ENCODE assay signal across 10 mouse cellular contexts in genomic region chr6:99611866-99612265, GRCm38 (mm10). TPM values are rescaled to one million over a fixed set of nuclear protein-coding genes. Genes with fewer than 3 reads are reported as not detected.
DNase-seq lines count a peak whose midpoint lies in the region; ATAC-seq and TF ChIP-seq lines count a peak whose summit lies in the region.
"Had no signal": no experiment of that assay in that cellular context is flagged by ENCODE, and none has a peak within 500 bp of the region (broad histone marks: within the 10 kb centered on the region; RNA-seq: fewer than 3 reads in every experiment).

No protein-coding gene starts in this region.

- 59% methylated on average over 6 of the region's 6 CpGs for WGBS in kidney, adult 2 months

- no peak for ATAC-seq in CD4-positive, CD25-positive, alpha-beta regulatory T cell, adult 4 months

- no peaks in the 10 kb centered on the region for H3K36me3 ChIP-seq in kidney, adult 2 months (ENCODE audit: control insufficient read depth, insufficient read depth, low read length)
- H3K36me3 ChIP-seq in splenic B cell, adult 2 months (ENCODE audit: control insufficient read depth, insufficient read depth, low read length, poor library complexity, severe bottlenecking), result no peaks in the 10 kb centered on the region
- H3K36me3 ChIP-seq: neural tube, embryonic 12.5 days had no signal

- TF ChIP-seq POLR2A in kidney, adult 2 months (IDR thresholded peaks at IDR 0.05; ENCODE audit: low read depth, low read length), result no peak

- H3K4me3 ChIP-seq in kidney, adult 2 months (ENCODE audit: insufficient read depth, low read depth, low read length), result no peak overlapping the region
- H3K4me3 ChIP-seq: neural tube, embryonic 12.5 days had no signal

- no peak overlapping the region for H3K27ac ChIP-seq in kidney, adult 2 months (ENCODE audit: insufficient read depth, low read depth, low read length)
- H3K27ac ChIP-seq: neural tube, embryonic 12.5 days had no signal

- H3K27me3 ChIP-seq in kidney, adult 2 months (replicated peaks; ENCODE audit: control insufficient read depth, insufficient read depth, low read length), result no peaks in the 10 kb centered on the region
- H3K27me3 ChIP-seq in splenic B cell, adult 2 months (ENCODE audit: control insufficient read depth, insufficient read depth, low read length, poor library complexity, severe bottlenecking), result no peaks in the 10 kb centered on the region
- H3K27me3 ChIP-seq: neural tube, embryonic 12.5 days had no signal

- DNase-seq in CD4-positive, CD25-positive, alpha-beta regulatory T cell, adult 2 months (ENCODE audit: low read depth, low spot score), result peak; percentile 24
- no peak for DNase-seq in kidney, adult 2 months
- DNase-seq in kidney, adult 18-20 months, result no peak
- peak; percentile 40 for DNase-seq in right cerebral cortex, postnatal 14 days
- DNase-seq in right cerebral cortex, adult 18-20 months, result no peak
- peak; percentile 12 for DNase-seq in splenic B cell, adult 2 months (ENCODE audit: low read depth, low spot score)
- no peak for DNase-seq in layer of hippocampus, adult 9-11 months
- DNase-seq: kidney, postnatal 14 days had no signal

- peak; percentile 22; the same call in 1 of the 2 replicates for TF ChIP-seq CTCF in kidney, adult 2 months (conservative IDR thresholded peaks at IDR 0.05; ENCODE audit: insufficient read depth, insufficient read length, low read depth, low read length)

- no peaks in the 10 kb centered on the region for H3K4me1 ChIP-seq in kidney, adult 2 months (ENCODE audit: control insufficient read depth, insufficient read depth, low read length)

RNA-seq across cellular contexts. Expression of gene Eif4e3, which starts 54.7 kb away (rescaled TPM):
- 10 to 100 TPM; 27.0 TPM for polyA plus RNA-seq in CD4-positive, CD25-positive, alpha-beta regulatory T cell, adult 4 months (2017; shearing (Covaris generic))
- 6.6 and 8.4 TPM in 2 replicates for polyA plus RNA-seq in kidney, adult 2 months (2012; rRNA removed)

RNA-seq across cellular contexts. Expression of gene Gm20696, which starts 54.7 kb away (rescaled TPM):
- 10 to 100 TPM; 19.5 to 26.0 TPM for polyA plus RNA-seq in CD4-positive, CD25-positive, alpha-beta regulatory T cell, adult 4 months (2017; shearing (Covaris generic))
- polyA plus RNA-seq in kidney, adult 2 months (2012; rRNA removed), result 0.31 and 0.50 TPM in 2 replicates

Comparison
In these comparisons a context has a peak if more than half of its experiments do, and no peak if none do; other contexts are left out.
1. DNase-seq: peak in CD4-positive, CD25-positive, alpha-beta regulatory T cell, adult 2 months (single experiment), right cerebral cortex, postnatal 14 days (single experiment) and splenic B cell, adult 2 months (single experiment); none in kidney, adult 2 months (single experiment), kidney, adult 18-20 months (single experiment), right cerebral cortex, adult 18-20 months (single experiment) and layer of hippocampus, adult 9-11 months (single experiment).
2. RNA of gene Gm20696, which starts 54.7 kb away (polyA plus RNA-seq): 19.5 to 26.0 TPM in CD4-positive, CD25-positive, alpha-beta regulatory T cell, adult 4 months; 0.31 to 0.50 TPM in kidney, adult 2 months; every median in the first group is over 10 times any median in the second.